Mouse (Mus musculus) G1E (cell line): Measurements from ENCODE around the gene Casc4.

Experiments
- CTCF ChIP-seq: IDR thresholded peaks from 2 replicates; pipeline ENCODE4 v1.5.1; 2012; ENCODE audit warnings: low read depth, low read length, inconsistent platforms, mixed read lengths
- TAL1 ChIP-seq: conservative IDR thresholded peaks from 2 replicates; pipeline ENCODE4 v1.6.1; 2012; ENCODE audit warnings: low read depth, low read length, inconsistent platforms, mixed read lengths

- TF ChIP-seq CTCF (no peak), TAL1 (no peak)
Measured at GRCm38 (mm10) chr2:121955765-121956223, 89.0 kb downstream of the Casc4 start, which contains the start of the genes Ctdspl2 and Mageb3.
